8 mouse cellular contexts compared by ENCODE assay signal in genomic region chr8:124052110-124052509, GRCm38 (mm10). TPM values are rescaled to one million over a fixed set of nuclear protein-coding genes. Genes with fewer than 3 reads are reported as not detected.
A peak's percentile ranks its signal among the peaks of the same experiment; 100 is the strongest.
DNase-seq lines count a peak whose midpoint lies in the region; ATAC-seq and TF ChIP-seq lines count a peak whose summit lies in the region.

No protein-coding gene starts in this region.

- no peak overlapping the region for H3K9ac ChIP-seq in forebrain, embryonic 15.5 days (replicated peaks)

- no peak overlapping the region for H3K4me3 ChIP-seq in forebrain, embryonic 10.5 days
- H3K4me3 ChIP-seq in forebrain, embryonic 15.5 days, result no peak overlapping the region
- H3K4me3 ChIP-seq in left cerebral cortex, adult 2 months, result no peak overlapping the region

- no peak; the same call in 1 of the 2 replicates for ATAC-seq in forebrain, embryonic 15.5 days (replicated peaks)
- ATAC-seq in megakaryocyte, adult 5-6 weeks (ENCODE audit: poor library complexity, severe bottlenecking), result peak; percentile 80

- intact Hi-C loops in left cerebral cortex, adult 2 months (cut with DNase I), result loop anchor here (1.0 to 2.0 kb wide), 2 partner anchors 181 to 297 kb away; no protein-coding TSS in a partner anchor

- H3K4me2 ChIP-seq in forebrain, embryonic 15.5 days (replicated peaks), result no peak overlapping the region

- H3K27ac ChIP-seq in forebrain, embryonic 10.5 days, result no peak overlapping the region
- H3K27ac ChIP-seq in forebrain, embryonic 15.5 days (replicated peaks), result no peak overlapping the region
- no peak overlapping the region for H3K27ac ChIP-seq in left cerebral cortex, adult 2 months

- H3K9me3 ChIP-seq in forebrain, embryonic 10.5 days, result no peaks in the 10 kb centered on the region
- no peaks in the 10 kb centered on the region for H3K9me3 ChIP-seq in forebrain, embryonic 15.5 days

- DNase-seq in forebrain, embryonic 10.5 days (ENCODE audit: extremely low spot score, low spot score), result peak; percentile 75
- DNase-seq in cerebellum, adult 9-11 months, result peak; percentile 57
- peak; percentile 67 for DNase-seq in gastrocnemius, adult 18-20 months (ENCODE audit: low spot score)
- DNase-seq in hindlimb bud, embryonic 11.5 days (ENCODE audit: extremely low spot score, low read depth, low spot score), result peak; percentile 22
- DNase-seq in left cerebral cortex, adult 2 months (ENCODE audit: extremely low spot score in 1 of 2, low spot score in 2 of 2), result peak; percentile 63 to 78
- DNase-seq in right cerebral cortex, postnatal 25 days, result peak; percentile 38

- no peaks in the 10 kb centered on the region for H3K27me3 ChIP-seq in forebrain, embryonic 10.5 days (ENCODE audit: poor library complexity, severe bottlenecking)
- no peaks in the 10 kb centered on the region for H3K27me3 ChIP-seq in forebrain, embryonic 15.5 days

- H3K4me1 ChIP-seq in forebrain, embryonic 10.5 days, result peaks cover 5% of the 10 kb centered on the region; the same call in 1 of the 2 replicates
- no peaks in the 10 kb centered on the region for H3K4me1 ChIP-seq in forebrain, embryonic 15.5 days

- peak; percentile 99 for TF ChIP-seq CTCF in left cerebral cortex, adult 2 months (IDR thresholded peaks at IDR 0.05)

- WGBS in forebrain, embryonic 10.5 days, result 31% methylated on average over 3 of the region's 3 CpGs
- WGBS in forebrain, embryonic 15.5 days, result 11% methylated on average over 3 of the region's 3 CpGs

- peaks cover 29% of the 10 kb centered on the region for H3K36me3 ChIP-seq in forebrain, embryonic 10.5 days (replicated peaks)
- peaks cover 9% of the 10 kb centered on the region for H3K36me3 ChIP-seq in forebrain, embryonic 15.5 days

RNA-seq across cellular contexts. Expression of gene Urb2, which starts 30.8 kb away (rescaled TPM):
- 8.8 and 9.0 TPM in 2 replicates for polyA plus RNA-seq in forebrain, embryonic 10.5 days (2016; fragmentation: Nextera tagmentation; extraction: Ambion mirVana)
- polyA plus RNA-seq in forebrain, embryonic 15.5 days (2015; fragmentation: Nextera tagmentation; extraction: Ambion mirVana), result 3.7 and 3.8 TPM in 2 replicates
- 1 to 10 TPM; 5.3 to 6.3 TPM for total RNA-seq in gastrocnemius, adult 18-20 months (2021)
- total RNA-seq in left cerebral cortex, adult 2 months (2021), result 10 to 100 TPM; 11.4 to 13.0 TPM
- total RNA-seq in megakaryocyte, adult 5-6 weeks (2015), result 5.5 and 6.6 TPM in 2 replicates
- 4.2 and 5.4 TPM in 2 replicates for total RNA-seq in megakaryocyte, adult 5-6 weeks (2017)

RNA-seq across cellular contexts. Expression of gene Taf5l, which starts 30.9 kb away (rescaled TPM):
- 47.6 and 48.8 TPM in 2 replicates for polyA plus RNA-seq in forebrain, embryonic 10.5 days (2016; fragmentation: Nextera tagmentation; extraction: Ambion mirVana)
- polyA plus RNA-seq in forebrain, embryonic 15.5 days (2015; fragmentation: Nextera tagmentation; extraction: Ambion mirVana), result 30.5 and 31.4 TPM in 2 replicates
- total RNA-seq in gastrocnemius, adult 18-20 months (2021), result 10 to 100 TPM; 11.9 to 13.8 TPM
- total RNA-seq in left cerebral cortex, adult 2 months (2021), result 10 to 100 TPM; 22.8 to 24.2 TPM
- total RNA-seq in megakaryocyte, adult 5-6 weeks (2015), result 14.5 and 15.3 TPM in 2 replicates
- 14.6 and 19.6 TPM in 2 replicates for total RNA-seq in megakaryocyte, adult 5-6 weeks (2017)

Comparison
In these comparisons a context has a peak if more than half of its experiments do, and no peak if none do; other contexts are left out.
1. DNase-seq: peak in every context shown above with its lines; median percentile 75 in forebrain, embryonic 10.5 days; 70 in left cerebral cortex, adult 2 months; 67 in gastrocnemius, adult 18-20 months; 57 in cerebellum, adult 9-11 months; 38 in right cerebral cortex, postnatal 25 days; 22 in hindlimb bud, embryonic 11.5 days.